Mouse (Mus musculus): Measurements from ENCODE around the gene Rai1. TPM values are rescaled to one million over a fixed set of nuclear protein-coding genes. Genes with fewer than 3 reads are reported as not detected.

Rai1 gene
- polyA plus RNA-seq, 1 experiment from 2014 or later, result 31.0 TPM

DNA sequence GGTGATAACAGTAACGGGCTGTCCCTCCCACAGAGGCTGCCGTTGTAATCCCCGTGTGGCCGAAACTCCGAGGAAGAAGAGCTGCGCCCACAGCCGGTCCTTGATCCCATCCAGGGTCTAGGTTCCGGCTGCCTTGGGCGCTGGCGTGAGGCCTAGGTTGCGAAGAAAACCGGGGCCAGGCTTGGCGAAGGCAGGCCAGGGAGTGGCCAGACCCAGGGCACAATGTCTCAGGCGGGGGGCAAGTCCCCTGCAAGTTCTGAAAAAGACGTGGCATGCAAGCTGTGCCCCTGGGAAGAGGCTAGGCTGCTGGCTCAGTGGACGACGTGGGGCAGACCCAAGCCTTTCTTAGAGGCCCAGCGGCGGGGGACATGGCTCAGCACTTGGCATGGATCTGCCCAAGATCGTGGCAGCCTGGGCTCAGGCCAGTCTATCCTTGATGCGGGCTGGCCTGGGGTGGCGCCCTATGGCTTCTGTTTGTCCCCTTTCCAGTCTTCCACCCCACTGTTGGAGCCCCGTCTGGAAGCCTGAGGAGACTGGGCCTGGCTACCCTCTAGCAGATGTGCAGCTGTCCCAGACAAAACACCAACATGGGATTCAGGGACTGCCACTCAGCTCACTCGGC lies 93.3 kb downstream of the Rai1 start:
- DNase-seq (ENCODE audit: low spot score), result no peak
- peaks cover 100% of the 10 kb centered on the region for H3K36me3 ChIP-seq
- no peak overlapping the region for H3K4me3 ChIP-seq
- peaks cover 12% of the 10 kb centered on the region for H3K9me3 ChIP-seq
- peaks cover 29% of the 10 kb centered on the region for H3K4me1 ChIP-seq (replicated peaks)
- H3K27ac ChIP-seq, result 0 out of 2 replicates have a peak overlapping the region, but pooled peaks have one; percentile 19
- 82% methylated on average over 24 of the region's 24 CpGs for WGBS
- no peaks in the 10 kb centered on the region for H3K27me3 ChIP-seq (ENCODE audit: insufficient read depth, poor library complexity, severe bottlenecking)

DNA sequence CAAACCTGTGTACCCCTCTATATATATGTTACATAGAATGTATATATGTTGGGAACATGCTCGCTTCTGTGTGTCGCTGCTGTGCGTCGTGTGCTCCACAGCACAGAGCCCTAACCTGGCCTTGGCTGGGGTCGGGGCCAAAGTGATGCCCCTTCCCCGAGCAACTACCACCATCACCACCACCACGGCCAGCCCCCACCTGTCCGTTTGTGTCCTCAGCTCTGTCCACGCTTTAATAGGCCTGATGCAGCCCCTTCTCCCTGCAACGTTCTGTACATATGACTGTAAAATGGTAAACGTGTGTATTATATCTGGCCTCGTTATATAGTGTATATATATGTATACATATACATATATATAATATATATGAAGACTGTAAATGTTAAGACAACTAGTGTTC lies 93.8 kb downstream of the Rai1 start:
- Histone ChIP-seq H3K27ac (no peak overlapping the region), H3K36me3 (peaks cover 100% of the 10 kb centered on the region), H3K4me1 (replicated peaks) (peaks cover 28% of the 10 kb centered on the region), H3K4me3 (no peak overlapping the region), H3K9me3 (peaks cover 12% of the 10 kb centered on the region), H3K27me3 (ENCODE audit: insufficient read depth, poor library complexity, severe bottlenecking) (no peaks in the 10 kb centered on the region)
- DNase-seq (ENCODE audit: low spot score), result no peak
- 92% methylated on average over 12 of the region's 12 CpGs for WGBS

DNA sequence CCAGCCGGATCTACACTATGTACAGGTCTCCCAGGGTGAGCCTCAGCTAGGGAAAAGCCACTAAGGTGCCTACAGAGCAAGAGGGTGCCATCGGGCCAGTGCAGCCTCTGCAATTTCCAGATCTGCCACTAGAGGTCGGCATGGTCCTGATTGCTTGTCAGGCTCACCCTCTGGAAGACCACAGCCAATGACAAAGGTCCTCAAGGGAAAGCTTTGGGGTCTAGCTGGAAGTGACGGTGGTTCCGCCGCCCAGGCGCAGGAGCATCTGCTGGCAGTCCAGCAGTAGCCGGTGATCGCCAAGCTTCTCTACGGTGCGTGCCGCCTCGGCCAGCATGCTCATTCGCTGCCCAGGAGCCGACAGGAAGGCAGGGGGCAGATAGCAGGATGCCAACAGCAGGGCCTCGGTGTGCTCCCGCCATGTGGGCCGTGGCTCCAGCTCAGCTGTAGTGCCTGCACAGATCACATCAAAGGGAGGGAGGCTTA lies 94.9 kb downstream of the Rai1 start:
- Histone ChIP-seq H3K9me3 (peaks cover 4% of the 10 kb centered on the region; the same call in 1 of the 2 replicates), H3K4me3 (no peak overlapping the region; the same call in 1 of the 2 replicates), H3K27ac (peak overlapping the region; percentile 82), H3K27me3 (ENCODE audit: insufficient read depth, poor library complexity, severe bottlenecking) (no peaks in the 10 kb centered on the region), H3K4me1 (replicated peaks) (peaks cover 28% of the 10 kb centered on the region), H3K36me3 (peaks cover 100% of the 10 kb centered on the region)
- peak; percentile 93 for DNase-seq (ENCODE audit: low spot score)
- 20% methylated on average over 18 of the region's 18 CpGs for WGBS

DNA sequence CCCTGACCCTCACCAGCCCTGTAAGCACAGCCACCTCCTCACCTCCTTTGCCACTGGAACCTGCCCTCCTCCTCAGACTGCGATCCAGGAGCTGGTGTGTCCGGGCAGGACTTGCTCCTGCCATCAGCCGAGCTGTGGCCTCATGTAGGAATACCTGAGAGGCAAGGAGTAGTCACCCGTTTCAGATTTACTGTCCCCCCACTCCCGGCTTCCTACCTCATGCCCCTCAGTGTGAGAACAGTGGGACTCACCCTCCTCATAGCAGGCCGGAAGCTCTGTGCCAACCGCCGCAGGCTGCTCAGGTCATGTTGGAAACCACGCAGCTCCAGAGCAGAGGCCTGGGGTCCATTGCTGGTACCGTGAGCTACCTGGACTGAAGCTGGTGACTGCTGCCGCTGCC lies 95.6 kb downstream of the Rai1 start:
- Histone ChIP-seq H3K4me1 (replicated peaks) (peaks cover 32% of the 10 kb centered on the region), H3K4me3 (no peak overlapping the region), H3K27me3 (ENCODE audit: insufficient read depth, poor library complexity, severe bottlenecking) (no peaks in the 10 kb centered on the region), H3K36me3 (peaks cover 100% of the 10 kb centered on the region), H3K27ac (peak overlapping the region; percentile 82), H3K9me3 (no peaks in the 10 kb centered on the region)
- 92% methylated on average over 11 of the region's 11 CpGs for WGBS
- no peak for DNase-seq (ENCODE audit: low spot score)

DNA sequence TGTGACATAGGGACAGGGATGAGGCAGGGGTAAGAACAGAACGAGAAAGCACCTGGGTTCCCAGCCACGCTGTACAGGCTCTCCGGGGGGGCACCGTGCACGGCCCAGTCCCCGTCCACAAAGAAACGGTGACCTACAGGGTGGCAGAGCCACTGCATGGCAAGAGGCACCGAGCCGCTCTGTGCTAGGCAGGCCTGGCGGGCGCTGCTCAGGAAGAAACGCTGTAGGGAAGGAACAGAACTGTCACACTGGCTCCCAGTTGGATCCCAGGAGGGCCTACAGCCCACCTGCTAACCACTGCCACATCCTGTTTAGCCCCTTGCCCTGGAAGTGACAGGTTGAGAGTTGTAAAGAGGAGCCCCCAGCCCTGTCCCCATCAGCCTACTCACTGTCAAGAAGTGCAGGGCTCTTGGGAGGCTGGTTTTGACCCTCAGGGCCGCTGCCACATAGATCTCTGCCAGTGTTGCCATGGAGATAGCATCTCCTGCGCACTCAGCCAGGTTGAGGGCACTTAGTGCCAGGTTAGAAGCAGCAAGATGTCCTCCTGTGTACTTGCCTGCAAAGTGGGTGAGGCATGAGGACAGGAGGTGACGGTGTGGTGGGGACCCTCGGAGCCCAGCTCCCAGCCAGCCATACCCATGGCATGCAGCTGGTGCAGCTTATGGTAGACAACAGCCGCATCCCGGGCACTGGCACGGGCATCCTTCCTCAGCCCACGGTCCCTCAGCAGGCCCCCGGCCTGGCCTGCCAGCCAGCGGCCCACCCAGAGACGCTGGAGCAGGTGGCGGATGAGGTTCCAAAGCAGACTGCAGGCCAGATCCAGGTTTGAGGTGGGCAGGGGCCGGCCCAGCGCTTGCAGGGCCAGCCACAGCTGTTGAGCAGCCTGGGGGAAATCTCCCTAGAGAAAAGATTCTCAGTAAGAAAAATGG lies 98.2 kb downstream of the Rai1 start:
- H3K36me3 ChIP-seq, result peaks cover 97% of the 10 kb centered on the region
- peaks cover 53% of the 10 kb centered on the region for H3K4me1 ChIP-seq (replicated peaks)
- WGBS, result 94% methylated on average over 26 of the region's 26 CpGs
- no peaks in the 10 kb centered on the region for H3K27me3 ChIP-seq (ENCODE audit: insufficient read depth, poor library complexity, severe bottlenecking)
- H3K9me3 ChIP-seq, result no peaks in the 10 kb centered on the region
- DNase-seq (ENCODE audit: low spot score), result no peak
- H3K27ac ChIP-seq, result peak overlapping the region; percentile 53; the same call in 1 of the 2 replicates
- H3K4me3 ChIP-seq, result no peak overlapping the region

DNA sequence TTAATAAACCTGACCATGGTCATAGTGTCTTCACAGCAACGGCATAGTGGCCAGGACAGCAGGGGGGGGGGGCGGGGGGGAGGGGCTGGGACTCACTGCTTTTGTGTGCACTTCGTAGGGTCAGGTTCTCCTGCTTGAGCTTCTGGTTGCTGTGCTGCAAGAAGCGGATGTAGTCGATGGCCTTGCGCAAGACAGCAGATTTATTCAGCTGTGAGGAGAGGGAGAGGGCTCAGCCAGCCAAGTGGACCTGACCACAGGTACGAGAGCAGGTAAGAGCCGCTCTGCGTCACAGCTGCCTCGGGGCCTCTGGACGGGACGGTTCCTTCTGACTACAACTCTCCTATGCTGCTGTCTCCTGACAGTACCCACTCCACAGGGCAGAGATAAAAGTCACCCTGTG lies 100.2 kb downstream of the Rai1 start:
- WGBS, result 89% methylated on average over 12 of the region's 12 CpGs
- no peak for DNase-seq (ENCODE audit: low spot score)
- Histone ChIP-seq H3K9me3 (no peaks in the 10 kb centered on the region), H3K4me3 (no peak overlapping the region), H3K27me3 (ENCODE audit: insufficient read depth, poor library complexity, severe bottlenecking) (no peaks in the 10 kb centered on the region), H3K36me3 (peaks cover 77% of the 10 kb centered on the region), H3K27ac (no peak overlapping the region), H3K4me1 (replicated peaks) (peaks cover 68% of the 10 kb centered on the region)

DNA sequence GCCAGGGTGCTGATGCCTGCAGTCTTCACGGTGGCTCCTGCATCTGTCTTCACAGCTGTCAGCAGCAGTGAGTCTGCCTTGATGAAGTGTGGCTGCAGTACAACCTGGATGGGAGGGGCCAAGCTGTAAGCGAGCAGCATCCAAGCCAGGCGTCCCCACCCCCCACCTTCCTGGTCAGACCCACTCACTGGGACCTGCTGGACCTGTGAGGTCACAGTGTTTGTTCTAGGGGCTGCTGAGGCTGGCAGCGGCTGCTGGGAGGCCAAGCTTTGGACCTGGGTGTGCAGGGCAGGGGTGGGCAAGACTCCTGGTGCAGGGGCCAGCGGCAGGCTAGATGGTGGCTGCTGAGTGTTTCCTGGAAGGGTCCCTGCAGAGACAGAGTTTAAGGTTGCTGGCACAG lies 101.4 kb downstream of the Rai1 start:
- no peak for DNase-seq (ENCODE audit: low spot score)
- Histone ChIP-seq H3K36me3 (peaks cover 65% of the 10 kb centered on the region), H3K27ac (peak overlapping the region; percentile 91; the same call in 1 of the 2 replicates)

DNA sequence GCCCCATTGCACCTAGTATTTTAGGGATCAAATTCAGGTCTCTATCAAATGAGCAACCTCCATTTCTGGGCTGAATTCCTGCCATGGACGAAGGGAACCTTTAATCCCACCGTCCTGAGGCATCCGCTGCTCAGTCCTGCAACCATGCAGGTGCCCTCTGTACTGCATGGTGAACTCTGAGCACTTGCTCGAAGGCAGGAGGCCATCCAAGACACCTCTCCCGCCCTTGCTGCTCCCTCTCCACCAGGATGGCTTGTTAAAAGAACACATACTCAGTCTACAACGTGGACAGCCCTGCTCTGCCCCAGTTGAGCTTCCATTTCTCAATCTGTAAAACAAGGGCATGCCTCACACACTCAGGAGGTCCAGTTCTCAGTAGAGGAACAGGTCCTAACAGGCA lies 103.4 kb downstream of the Rai1 start:
- Histone ChIP-seq H3K27ac (peak overlapping the region; percentile 91), H3K4me1 (replicated peaks) (peaks cover 84% of the 10 kb centered on the region), H3K4me3 (peak overlapping the region; percentile 58), H3K36me3 (peaks cover 45% of the 10 kb centered on the region), H3K9me3 (no peaks in the 10 kb centered on the region), H3K27me3 (ENCODE audit: insufficient read depth, poor library complexity, severe bottlenecking) (no peaks in the 10 kb centered on the region)
- WGBS, result 71% methylated on average over 6 of the region's 6 CpGs
- no peak for DNase-seq (ENCODE audit: low spot score)

More for the DNA sequence above, 101.4 kb downstream of the Rai1 start:
- peaks cover 73% of the 10 kb centered on the region for H3K4me1 ChIP-seq (replicated peaks)
- no peaks in the 10 kb centered on the region for H3K27me3 ChIP-seq (ENCODE audit: insufficient read depth, poor library complexity, severe bottlenecking)
- H3K4me3 ChIP-seq, result no peak overlapping the region
- no peaks in the 10 kb centered on the region for H3K9me3 ChIP-seq
- 83% methylated on average over 5 of the region's 5 CpGs for WGBS

DNA sequence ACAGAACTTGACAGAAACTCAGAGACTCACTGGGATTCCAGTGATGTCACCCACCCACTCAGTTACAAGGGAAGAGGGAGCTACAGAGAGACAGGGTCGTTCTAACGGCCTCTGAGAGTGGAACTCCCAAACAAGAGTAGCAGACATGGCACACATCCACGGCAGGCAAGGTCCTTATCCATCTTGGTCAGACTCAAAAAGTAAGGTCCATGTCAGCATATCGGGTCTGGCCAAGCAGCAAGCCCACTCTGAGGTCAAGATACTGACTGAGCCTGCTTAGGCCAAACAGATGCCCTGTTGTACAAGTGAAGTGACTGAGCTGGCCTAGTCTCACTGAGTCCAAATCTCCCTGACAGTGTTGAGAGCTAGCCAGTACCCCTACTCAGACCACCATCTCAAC lies 103.9 kb downstream of the Rai1 start:
- WGBS, result 56% methylated on average over 4 of the region's 4 CpGs
- H3K4me1 ChIP-seq (replicated peaks), result peaks cover 87% of the 10 kb centered on the region

DNA sequence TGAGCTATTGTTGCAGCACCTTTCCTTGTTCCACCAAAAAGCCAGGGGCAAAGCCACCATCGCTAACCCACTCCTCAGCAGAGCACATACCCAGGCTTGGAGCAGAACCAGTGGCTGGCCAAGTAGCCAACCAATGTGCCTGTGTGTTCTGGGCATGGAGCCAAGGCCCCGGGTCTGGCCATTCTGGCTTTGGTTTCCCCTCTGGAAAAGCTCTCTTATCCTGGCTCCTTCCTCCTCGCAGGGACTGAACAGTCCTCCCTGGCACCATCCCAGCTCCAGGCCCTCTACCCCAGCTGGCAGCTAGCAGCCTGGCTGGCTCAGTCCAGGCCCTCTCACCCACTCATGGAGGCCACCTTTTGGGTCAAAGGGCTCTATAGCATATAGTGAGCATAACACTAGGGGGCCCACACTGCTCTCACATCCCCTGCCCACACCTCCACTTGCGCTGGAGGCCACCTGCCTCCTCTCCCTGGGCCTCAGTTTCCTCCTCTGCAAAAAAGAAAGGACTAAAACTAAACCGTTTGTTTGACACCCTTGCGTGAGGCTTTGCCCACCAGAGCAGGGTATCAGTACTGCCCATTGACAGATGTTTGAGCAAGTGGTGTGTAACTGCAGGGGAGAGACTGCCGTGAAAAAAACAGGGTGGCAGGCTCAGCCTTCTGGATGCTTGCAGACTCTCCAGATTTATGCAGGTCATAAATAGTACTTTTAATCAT lies 104.6 kb downstream of the Rai1 start:
- Histone ChIP-seq H3K27me3 (ENCODE audit: insufficient read depth, poor library complexity, severe bottlenecking) (no peaks in the 10 kb centered on the region), H3K36me3 (peaks cover 33% of the 10 kb centered on the region), H3K4me1 (replicated peaks) (peaks cover 88% of the 10 kb centered on the region), H3K4me3 (peak overlapping the region; percentile 58), H3K9me3 (no peaks in the 10 kb centered on the region), H3K27ac (peak overlapping the region; percentile 91)
- WGBS, result 67% methylated on average over 7 of the region's 7 CpGs
- no peak for DNase-seq (ENCODE audit: low spot score)

More for the DNA sequence above, 103.9 kb downstream of the Rai1 start:
- H3K9me3 ChIP-seq, result no peaks in the 10 kb centered on the region
- peaks cover 40% of the 10 kb centered on the region for H3K36me3 ChIP-seq
- peak overlapping the region; percentile 91 for H3K27ac ChIP-seq
- peak overlapping the region; percentile 58 for H3K4me3 ChIP-seq
- no peak for DNase-seq (ENCODE audit: low spot score)
- no peaks in the 10 kb centered on the region for H3K27me3 ChIP-seq (ENCODE audit: insufficient read depth, poor library complexity, severe bottlenecking)

DNA sequence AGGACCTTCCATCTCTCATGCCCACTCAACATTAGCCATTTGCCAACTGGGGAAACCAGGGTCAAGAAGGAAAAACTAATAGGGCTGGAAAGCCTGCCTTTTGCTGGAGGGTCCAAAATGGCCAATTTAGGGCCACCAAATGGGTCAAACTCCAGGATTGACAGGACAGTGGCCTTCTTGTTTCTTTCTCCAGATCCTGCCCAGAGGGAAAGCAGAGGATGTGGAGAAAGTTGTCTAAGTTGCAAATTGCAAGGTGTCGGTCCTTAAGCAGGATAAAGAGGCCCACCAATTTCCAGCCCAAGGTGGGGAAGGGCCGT lies 105.1 kb downstream of the Rai1 start:
- Histone ChIP-seq H3K27ac (peak overlapping the region; percentile 91), H3K36me3 (peaks cover 28% of the 10 kb centered on the region), H3K4me3 (peak overlapping the region; percentile 58), H3K4me1 (replicated peaks) (peaks cover 88% of the 10 kb centered on the region), H3K9me3 (no peaks in the 10 kb centered on the region), H3K27me3 (ENCODE audit: insufficient read depth, poor library complexity, severe bottlenecking) (no peaks in the 10 kb centered on the region)
- DNase-seq (ENCODE audit: low spot score), result no peak
- WGBS, result 5% methylated on average over 2 of the region's 2 CpGs

DNA sequence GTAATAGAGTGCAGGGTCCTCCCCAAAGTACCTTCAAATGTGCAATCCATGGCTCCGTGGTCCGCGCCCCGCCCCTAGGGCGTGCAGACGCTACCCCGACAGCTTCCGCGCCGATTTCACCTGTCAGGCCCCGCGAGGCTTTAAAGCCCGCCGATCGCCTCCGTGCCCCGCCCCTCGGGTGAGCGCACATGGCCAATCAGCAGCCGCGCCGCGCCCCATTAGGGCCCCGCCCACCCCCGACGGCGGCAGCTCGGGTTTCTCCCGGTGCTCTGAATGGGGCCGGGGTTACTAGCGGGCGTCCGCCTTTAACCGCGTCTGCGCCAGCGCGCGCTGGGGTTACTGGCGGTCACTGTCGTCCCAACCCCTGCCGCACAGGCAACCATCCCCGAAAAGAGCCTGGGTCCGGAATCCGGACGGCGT lies 105.5 kb downstream of the Rai1 start:
- DNase-seq (ENCODE audit: low spot score), result peak; percentile 97
- H3K4me3 ChIP-seq, result peak overlapping the region; percentile 58
- H3K36me3 ChIP-seq, result peaks cover 24% of the 10 kb centered on the region
- no peaks in the 10 kb centered on the region for H3K27me3 ChIP-seq (ENCODE audit: insufficient read depth, poor library complexity, severe bottlenecking)
- H3K27ac ChIP-seq, result peak overlapping the region; percentile 91
- WGBS, result 0% methylated on average over 47 of the region's 47 CpGs
- H3K4me1 ChIP-seq (replicated peaks), result peaks cover 84% of the 10 kb centered on the region
- no peaks in the 10 kb centered on the region for H3K9me3 ChIP-seq
